Mouse (Mus musculus): Measurements from ENCODE around the gene Man1a.

DNA sequence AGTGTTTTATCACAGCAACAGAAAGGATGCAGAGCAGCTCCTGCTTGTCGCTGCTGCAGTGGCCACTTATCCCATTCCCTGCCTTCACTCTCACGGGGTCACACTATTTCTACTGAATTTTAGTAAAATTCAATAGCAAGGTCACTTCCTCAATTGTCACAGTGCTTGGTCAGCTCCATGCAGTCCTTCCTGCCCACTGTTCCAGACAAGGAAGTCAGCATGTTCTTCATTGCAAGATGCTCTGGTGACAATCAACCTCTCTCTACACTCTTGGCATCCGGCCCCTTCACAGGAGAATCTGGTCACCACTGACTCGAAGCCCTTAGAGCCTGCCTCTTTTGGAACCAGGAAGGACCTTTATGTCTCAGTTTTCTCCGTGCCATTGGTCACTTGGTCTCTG is 148.5 kb downstream of the Man1a start:
- TF ChIP-seq EP300 (optimal IDR thresholded peaks at IDR 0.05): no peak
- TF ChIP-seq CTCF (IDR thresholded peaks at IDR 0.05; ENCODE audit: low read depth): no peak

Data from stomach, postnatal 0 days (tissue).